Mouse (Mus musculus): Measurements from ENCODE around the gene Zscan20. TPM values are rescaled to one million over a fixed set of nuclear protein-coding genes. Genes with fewer than 3 reads are reported as not detected.
"Not testable (repeated sequence)": the region's sequence is repeated elsewhere in the genome, so short reads cannot be mapped to it uniquely, and the experiment has no call there.

The Zscan20 gene
- polyA plus RNA-seq, 1 experiment from 2014 or later: 3.6 TPM

DNA sequence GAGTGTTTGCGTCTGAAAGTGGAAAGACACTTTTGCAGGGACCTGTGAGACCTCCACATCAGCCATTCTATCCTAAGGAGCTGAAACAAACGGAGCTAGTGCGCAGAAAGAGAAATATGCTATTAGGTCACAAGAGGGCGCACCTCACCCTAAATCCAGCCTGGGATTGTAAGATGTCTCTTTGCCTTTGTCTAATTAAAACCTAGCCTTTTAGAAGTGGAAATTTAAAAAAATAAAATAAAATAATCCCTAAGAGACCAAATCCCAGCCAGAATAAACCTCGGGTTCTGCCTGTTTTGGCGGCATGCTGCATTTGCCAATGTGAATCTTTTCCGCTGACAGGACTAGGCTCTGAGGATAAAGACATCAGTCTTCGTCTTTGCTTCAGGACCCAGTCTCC lies 3.4 kb upstream of the Zscan20 start:
- no peak overlapping the region for H3K4me3 ChIP-seq (replicated peaks)
- peaks cover 20% of the 10 kb centered on the region for H3K4me1 ChIP-seq
- 12% methylated on average over 8 of the region's 8 CpGs for WGBS
- H3K4me2 ChIP-seq (replicated peaks): no peak overlapping the region
- H3K36me3 ChIP-seq: no peaks in the 10 kb centered on the region
- peaks cover 9% of the 10 kb centered on the region; the same call in 1 of the 2 replicates for H3K27me3 ChIP-seq
- H3K9me3 ChIP-seq (replicated peaks): no peaks in the 10 kb centered on the region
- no peak overlapping the region for H3K9ac ChIP-seq
- ATAC-seq (ENCODE audit: insufficient number of reproducible peaks, low FRiP score, low TSS enrichment, low read depth): no peak
- H3K27ac ChIP-seq (replicated peaks): no peak overlapping the region

DNA sequence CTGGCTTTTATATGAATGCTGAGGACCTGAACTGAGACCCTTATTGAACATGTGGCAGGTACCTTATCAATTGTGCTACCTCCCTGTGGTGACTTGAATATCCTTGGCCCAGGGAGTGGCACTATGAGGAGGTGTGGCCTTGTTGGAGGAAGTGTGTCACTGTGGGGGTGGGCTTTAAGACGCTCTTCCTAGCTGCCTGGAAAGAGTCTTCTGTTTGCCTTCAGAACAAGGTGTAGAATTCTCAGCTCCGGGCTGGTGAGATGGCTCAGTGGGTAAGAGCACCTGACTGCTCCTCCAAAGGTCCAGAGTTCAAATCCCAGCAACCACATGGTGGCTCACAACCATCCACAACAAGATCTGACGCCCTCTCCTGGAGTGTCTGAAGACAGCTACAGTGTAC lies 1.8 kb upstream of the Zscan20 start:
- not testable (repeated sequence) for ATAC-seq (ENCODE audit: insufficient number of reproducible peaks, low FRiP score, low TSS enrichment, low read depth); H3K4me2 ChIP-seq (replicated peaks); H3K9ac ChIP-seq; H3K36me3 ChIP-seq; H3K9me3 ChIP-seq (replicated peaks); H3K27ac ChIP-seq (replicated peaks); H3K4me3 ChIP-seq (replicated peaks); H3K27me3 ChIP-seq; H3K4me1 ChIP-seq
- WGBS: 90% methylated on average over 3 of the region's 3 CpGs

DNA sequence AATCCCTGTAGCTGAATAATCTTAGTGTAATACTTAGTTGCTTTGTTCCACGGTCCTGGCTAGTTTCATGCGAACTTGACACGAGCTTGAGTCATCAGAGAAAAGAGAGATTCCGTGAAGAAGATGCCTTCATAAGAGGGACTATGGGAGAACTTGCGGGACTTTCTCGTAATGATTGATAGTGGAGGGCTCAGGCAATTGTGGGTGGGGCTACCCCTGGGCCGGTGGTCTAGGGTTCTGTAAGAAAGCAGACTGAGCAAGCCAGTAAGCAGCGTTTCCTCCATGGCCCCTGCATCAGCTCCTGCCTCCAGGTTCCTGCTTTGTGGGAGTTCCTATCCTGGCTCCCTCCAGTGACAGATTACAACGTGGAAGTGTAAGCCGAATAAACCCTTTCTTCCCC lies 808 bp upstream of the Zscan20 start:
- no peak overlapping the region for H3K9ac ChIP-seq
- peak overlapping the region; percentile 65 for H3K4me2 ChIP-seq (replicated peaks)
- H3K27me3 ChIP-seq: no peaks in the 10 kb centered on the region
- peaks cover 7% of the 10 kb centered on the region for H3K4me1 ChIP-seq
- H3K4me3 ChIP-seq (replicated peaks): 0 out of 2 replicates have a peak overlapping the region, but pooled peaks have one; percentile 66
- 0 out of 2 replicates have a peak overlapping the region, but pooled peaks have one; percentile 51 for H3K27ac ChIP-seq (replicated peaks)
- H3K36me3 ChIP-seq: 0 out of 2 replicates have a peak, but pooled peaks cover 4% of the 10 kb centered on the region
- ATAC-seq (ENCODE audit: insufficient number of reproducible peaks, low FRiP score, low TSS enrichment, low read depth): no peak
- WGBS: 26% methylated on average over 10 of the region's 10 CpGs
- no peaks in the 10 kb centered on the region for H3K9me3 ChIP-seq (replicated peaks)

DNA sequence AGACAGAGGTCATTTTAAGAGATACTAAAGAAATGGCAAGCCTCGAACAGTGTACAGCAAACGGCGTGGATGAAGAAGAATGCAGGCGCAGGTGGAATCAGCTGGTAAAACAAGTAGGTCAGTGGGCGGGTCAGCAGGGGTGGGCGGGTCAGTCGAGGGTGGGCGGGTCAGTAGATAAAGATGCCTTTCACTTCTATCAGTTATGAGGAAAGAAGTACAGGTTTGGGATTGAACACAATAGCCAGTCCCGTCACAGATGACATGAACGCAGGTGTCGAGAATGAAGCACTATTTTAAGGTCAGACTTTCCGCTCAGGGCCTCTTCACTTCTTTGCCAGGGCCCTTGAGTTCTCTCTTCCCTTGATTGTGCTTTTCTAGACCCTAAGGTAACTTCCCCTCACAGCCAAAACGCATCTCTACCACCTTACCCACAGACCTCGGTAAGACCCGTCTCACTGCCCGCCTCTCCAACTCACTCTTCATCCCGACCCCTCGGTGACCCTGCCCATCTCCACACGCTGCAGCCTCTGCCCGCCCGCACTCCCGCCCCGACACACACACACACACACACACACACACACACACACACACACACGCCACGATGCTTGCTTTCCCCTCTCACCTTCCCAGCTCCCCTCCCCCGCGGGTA lies 498 bp downstream of the Zscan20 start:
- Histone ChIP-seq H3K36me3 (peaks cover 5% of the 10 kb centered on the region; the same call in 1 of the 2 replicates), H3K27me3 (no peaks in the 10 kb centered on the region), H3K9me3 (replicated peaks) (no peaks in the 10 kb centered on the region), H3K4me3 (replicated peaks) (peak overlapping the region; percentile 66), H3K4me2 (replicated peaks) (peak overlapping the region; percentile 65), H3K27ac (replicated peaks) (peak overlapping the region; percentile 48; the same call in 1 of the 2 replicates), H3K4me1 (peaks cover 7% of the 10 kb centered on the region), H3K9ac (peak overlapping the region; percentile 44)
- ATAC-seq (ENCODE audit: insufficient number of reproducible peaks, low FRiP score, low TSS enrichment, low read depth): 0 out of 2 replicates have a peak, but pooled peaks have one; percentile 1
- 6% methylated on average over 27 of the region's 27 CpGs for WGBS

DNA sequence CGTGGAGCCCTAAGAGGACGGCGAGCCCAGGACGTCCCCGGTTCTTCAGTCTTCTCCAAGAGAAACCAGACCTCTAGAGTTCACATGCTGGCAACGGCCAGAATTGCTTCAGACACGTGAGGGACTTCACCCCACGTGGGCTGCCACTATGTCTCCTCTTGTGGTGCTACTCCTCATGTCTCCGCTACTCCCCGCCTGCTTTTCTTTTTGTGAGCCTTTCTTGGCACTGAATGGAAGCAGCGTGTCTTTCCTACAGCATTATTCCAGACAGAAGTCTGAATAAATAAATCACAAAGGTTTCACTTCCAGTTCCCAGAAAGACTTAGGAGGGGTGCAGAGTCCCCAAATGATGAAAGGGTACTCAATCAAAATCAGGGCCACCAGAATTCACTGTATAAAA lies 2.2 kb downstream of the Zscan20 start:
- ATAC-seq (ENCODE audit: insufficient number of reproducible peaks, low FRiP score, low TSS enrichment, low read depth): no peak
- Histone ChIP-seq H3K27ac (replicated peaks) (no peak overlapping the region), H3K4me3 (replicated peaks) (no peak overlapping the region), H3K27me3 (no peaks in the 10 kb centered on the region), H3K9ac (no peak overlapping the region), H3K36me3 (peaks cover 21% of the 10 kb centered on the region), H3K4me2 (replicated peaks) (no peak overlapping the region), H3K4me1 (peaks cover 7% of the 10 kb centered on the region), H3K9me3 (replicated peaks) (no peaks in the 10 kb centered on the region)
- WGBS: 90% methylated on average over 11 of the region's 11 CpGs

DNA sequence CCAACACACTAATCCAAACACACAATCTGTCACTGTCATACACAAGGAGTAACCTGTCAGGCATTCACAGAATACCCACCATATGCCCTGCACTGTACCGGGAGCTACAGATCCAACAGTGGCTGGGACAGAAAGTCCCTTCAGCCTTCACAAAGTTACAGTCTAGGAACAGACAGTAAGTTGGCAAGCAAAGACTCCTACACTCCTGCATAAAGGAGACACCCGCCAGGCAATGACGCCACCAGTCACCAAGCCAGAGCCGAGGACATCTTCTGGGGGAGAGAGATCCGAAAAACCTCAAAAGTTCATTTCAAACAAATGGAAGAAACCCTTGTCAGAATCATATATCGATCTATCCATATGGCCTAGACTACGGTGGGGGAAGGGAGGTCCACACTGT lies 3.3 kb downstream of the Zscan20 start:
- H3K27ac ChIP-seq (replicated peaks): no peak overlapping the region
- 93% methylated on average over 7 of the region's 7 CpGs for WGBS
- ATAC-seq (ENCODE audit: insufficient number of reproducible peaks, low FRiP score, low TSS enrichment, low read depth): no peak
- H3K4me3 ChIP-seq (replicated peaks): no peak overlapping the region
- no peak overlapping the region for H3K9ac ChIP-seq
- H3K9me3 ChIP-seq (replicated peaks): no peaks in the 10 kb centered on the region
- H3K27me3 ChIP-seq: no peaks in the 10 kb centered on the region
- H3K36me3 ChIP-seq: peaks cover 29% of the 10 kb centered on the region
- H3K4me1 ChIP-seq: peaks cover 7% of the 10 kb centered on the region
- H3K4me2 ChIP-seq (replicated peaks): no peak overlapping the region

DNA sequence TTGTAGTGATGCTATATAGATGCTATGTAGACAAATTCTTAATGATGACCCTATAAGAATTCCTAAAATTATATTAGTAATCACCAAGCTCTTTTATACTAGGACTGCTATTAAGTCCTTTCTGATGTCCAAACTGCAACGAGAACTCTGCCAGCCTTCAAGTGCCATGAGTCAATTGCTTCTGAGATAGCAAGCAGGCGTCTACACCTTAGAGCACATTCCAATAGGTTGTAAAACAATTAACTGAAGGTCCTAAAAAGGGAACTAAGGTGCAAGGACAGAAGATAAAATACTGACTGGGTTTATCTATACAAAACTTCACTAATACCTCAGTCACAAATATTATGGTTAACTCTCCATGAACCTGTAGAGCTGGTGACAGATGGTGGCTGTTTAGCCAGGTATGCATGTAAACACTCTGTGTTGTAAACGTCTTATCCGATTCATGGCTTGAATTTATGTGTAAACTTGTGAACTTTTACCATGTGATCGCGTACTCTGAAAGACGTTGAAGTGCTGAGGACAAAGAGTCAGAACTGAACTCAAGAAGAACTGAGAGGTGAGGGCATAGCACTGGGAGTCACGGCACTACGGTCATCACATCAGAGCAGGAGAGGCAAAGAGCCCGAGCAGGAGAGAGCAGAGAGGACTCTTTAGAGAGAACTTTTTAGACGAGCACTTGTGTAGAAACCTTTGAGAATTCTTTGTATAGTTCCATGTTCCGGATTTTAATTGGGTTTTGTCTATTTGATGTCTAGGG lies 11.9 kb downstream of the Zscan20 start:
- no peaks in the 10 kb centered on the region for H3K4me1 ChIP-seq
- H3K27me3 ChIP-seq: no peaks in the 10 kb centered on the region
- no peak overlapping the region for H3K9ac ChIP-seq
- 89% methylated on average over 12 of the region's 12 CpGs for WGBS
- H3K36me3 ChIP-seq: peaks cover 15% of the 10 kb centered on the region
- H3K4me2 ChIP-seq (replicated peaks): no peak overlapping the region
- ATAC-seq (ENCODE audit: insufficient number of reproducible peaks, low FRiP score, low TSS enrichment, low read depth): no peak
- H3K4me3 ChIP-seq (replicated peaks): no peak overlapping the region
- no peak overlapping the region for H3K27ac ChIP-seq (replicated peaks)
- no peaks in the 10 kb centered on the region for H3K9me3 ChIP-seq (replicated peaks)

DNA sequence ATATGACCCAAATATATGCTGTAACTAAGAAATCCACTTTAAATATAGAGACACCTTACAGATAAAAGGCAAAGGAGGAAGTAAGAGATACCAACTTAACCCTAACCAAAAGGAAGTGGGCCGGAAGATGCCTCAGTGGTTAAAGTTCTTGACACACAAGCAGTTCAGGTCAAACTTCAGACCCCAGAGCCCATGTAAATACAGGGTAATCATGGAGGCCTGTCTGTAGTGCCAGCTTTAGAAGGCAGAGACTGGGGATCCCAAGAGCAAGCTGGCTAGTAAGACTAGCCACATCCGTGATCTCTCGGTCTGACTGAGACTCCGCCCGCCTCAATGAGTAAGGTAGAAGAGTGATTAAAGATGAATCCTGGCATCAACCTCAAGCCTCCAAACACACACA lies 15.8 kb downstream of the Zscan20 start:
- peaks cover 8% of the 10 kb centered on the region for H3K36me3 ChIP-seq
- WGBS: 80% methylated on average over 5 of the region's 5 CpGs

DNA sequence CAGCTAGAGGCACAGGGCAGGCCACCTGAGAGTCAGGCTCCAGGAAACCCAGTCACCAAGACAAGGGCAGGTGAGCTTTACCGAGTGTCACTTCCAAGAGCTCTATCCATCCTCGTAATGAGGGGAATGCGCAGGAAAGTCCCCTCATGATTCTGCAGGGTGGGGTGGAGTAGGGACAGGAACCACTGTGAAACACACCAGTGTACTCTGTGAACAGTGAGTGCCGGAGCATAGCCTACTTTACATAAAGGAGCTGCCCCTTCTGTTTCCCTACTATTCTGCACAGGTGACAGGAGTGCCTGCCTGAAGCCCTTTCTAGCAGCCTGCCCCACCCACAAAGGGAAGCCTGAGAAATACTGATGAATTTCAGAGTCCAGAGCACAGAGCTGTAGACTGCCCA lies 16.6 kb downstream of the Zscan20 start:
- no peak overlapping the region for H3K27ac ChIP-seq (replicated peaks)
- no peaks in the 10 kb centered on the region for H3K4me1 ChIP-seq
- no peak overlapping the region for H3K9ac ChIP-seq
- no peak overlapping the region for H3K4me2 ChIP-seq (replicated peaks)
- ATAC-seq (ENCODE audit: insufficient number of reproducible peaks, low FRiP score, low TSS enrichment, low read depth): no peak
- H3K36me3 ChIP-seq: peaks cover 14% of the 10 kb centered on the region
- no peak overlapping the region for H3K4me3 ChIP-seq (replicated peaks)
- no peaks in the 10 kb centered on the region for H3K9me3 ChIP-seq (replicated peaks)
- 89% methylated on average over 4 of the region's 4 CpGs for WGBS
- no peaks in the 10 kb centered on the region for H3K27me3 ChIP-seq

More for the DNA sequence above, 15.8 kb downstream of the Zscan20 start:
- Histone ChIP-seq H3K4me3 (replicated peaks) (no peak overlapping the region), H3K4me1 (no peaks in the 10 kb centered on the region), H3K27me3 (no peaks in the 10 kb centered on the region), H3K4me2 (replicated peaks) (no peak overlapping the region), H3K9me3 (replicated peaks) (no peaks in the 10 kb centered on the region), H3K9ac (no peak overlapping the region), H3K27ac (replicated peaks) (no peak overlapping the region)
- ATAC-seq (ENCODE audit: insufficient number of reproducible peaks, low FRiP score, low TSS enrichment, low read depth): no peak

DNA sequence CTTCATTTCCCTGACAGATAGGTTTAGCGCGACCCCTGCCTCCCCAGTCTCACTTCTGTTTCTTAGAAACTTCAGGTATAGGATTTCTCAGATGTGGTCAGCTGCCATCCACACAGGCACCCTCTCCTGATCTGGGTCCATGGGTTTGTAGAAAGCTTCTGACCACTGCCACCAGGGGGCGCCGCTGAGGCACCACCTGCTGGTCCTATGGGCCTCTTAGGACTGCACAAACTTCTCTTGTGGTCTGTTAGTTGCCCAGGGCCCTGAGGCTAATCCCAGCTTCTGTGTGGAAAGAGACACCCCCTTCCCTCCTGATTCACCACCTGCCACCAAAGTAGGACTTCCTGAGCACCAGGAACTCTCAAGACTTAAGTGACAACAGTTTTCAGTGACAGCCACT lies 30.7 kb downstream of the Zscan20 start:
- no peak for ATAC-seq (ENCODE audit: insufficient number of reproducible peaks, low FRiP score, low TSS enrichment, low read depth)
- Histone ChIP-seq H3K36me3 (peaks cover 42% of the 10 kb centered on the region), H3K4me3 (replicated peaks) (no peak overlapping the region), H3K9me3 (replicated peaks) (peaks cover 32% of the 10 kb centered on the region), H3K27ac (replicated peaks) (no peak overlapping the region), H3K9ac (no peak overlapping the region), H3K4me1 (no peaks in the 10 kb centered on the region), H3K4me2 (replicated peaks) (no peak overlapping the region), H3K27me3 (no peaks in the 10 kb centered on the region)
- 53% methylated on average over 4 of the region's 4 CpGs for WGBS

DNA sequence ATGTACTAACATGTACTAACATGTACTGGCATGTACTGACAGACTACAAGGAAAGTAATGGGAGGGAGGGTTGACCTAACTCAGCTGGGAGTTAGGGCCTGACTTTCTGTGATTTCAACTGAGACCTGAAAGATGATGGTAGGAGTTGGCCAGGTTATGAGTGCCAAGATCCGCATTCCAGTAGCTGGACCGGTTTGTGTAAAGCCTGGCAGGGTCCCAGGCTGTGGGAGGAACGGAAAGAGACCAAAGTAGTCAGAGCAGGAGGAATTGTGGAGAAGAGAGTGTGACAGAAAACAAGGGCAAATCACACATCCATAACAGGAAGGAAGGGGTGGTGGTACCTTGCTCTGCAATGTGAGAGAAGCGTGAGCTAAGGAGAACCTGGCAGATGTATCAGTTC lies 34.1 kb downstream of the Zscan20 start:
- ATAC-seq (ENCODE audit: insufficient number of reproducible peaks, low FRiP score, low TSS enrichment, low read depth): no peak
- Histone ChIP-seq H3K27me3 (no peaks in the 10 kb centered on the region), H3K27ac (replicated peaks) (no peak overlapping the region), H3K9ac (no peak overlapping the region), H3K36me3 (peaks cover 8% of the 10 kb centered on the region), H3K4me1 (no peaks in the 10 kb centered on the region), H3K4me3 (replicated peaks) (no peak overlapping the region), H3K4me2 (replicated peaks) (no peak overlapping the region), H3K9me3 (replicated peaks) (peaks cover 7% of the 10 kb centered on the region; the same call in 1 of the 2 replicates)
- 78% methylated on average over 4 of the region's 4 CpGs for WGBS
